Mouse (Mus musculus) ES-Bruce4 (cell line): ENCODE data around the gene Gfy. TPM values are rescaled to one million over a fixed set of nuclear protein-coding genes. Genes with fewer than 3 reads are reported as not detected.

Experiments
- H3K27ac ChIP-seq: 2 replicates; pipeline ENCODE4 v1.5.1; 2012; ENCODE audit warnings: low read length, inconsistent platforms; ENCODE audit not compliant: insufficient read depth
- H3K27me3 ChIP-seq: 2 replicates; pipeline ENCODE4 v1.6.1; 2012; ENCODE audit warnings: mild to moderate bottlenecking, low read length, inconsistent platforms; ENCODE audit not compliant: control insufficient read depth, poor library complexity, insufficient read depth, severe bottlenecking
- H3K36me3 ChIP-seq: 2 replicates; pipeline ENCODE4 v1.6.1; 2012; ENCODE audit warnings: inconsistent platforms, mild to moderate bottlenecking, low read length, moderate library complexity; ENCODE audit not compliant: control insufficient read depth, poor library complexity, insufficient read depth, severe bottlenecking
- H3K4me1 ChIP-seq: one replicate; pipeline ENCODE4 v1.8.1; 2011; ENCODE audit warnings: low read length; ENCODE audit not compliant: control insufficient read depth, insufficient read depth
- H3K4me3 ChIP-seq: 2 replicates; pipeline ENCODE4 v1.5.1; 2011; ENCODE audit warnings: low read depth, mild to moderate bottlenecking, low read length
- H3K9ac ChIP-seq: 2 replicates; pipeline ENCODE4 v1.6.1; 2012; ENCODE audit warnings: low read depth, mild to moderate bottlenecking, inconsistent platforms; ENCODE audit not compliant: poor library complexity, severe bottlenecking
- H3K9me3 ChIP-seq: replicated peaks from 2 replicates; pipeline ENCODE4 v1.6.1; 2012; ENCODE audit warnings: mild to moderate bottlenecking, low read length, inconsistent platforms; ENCODE audit not compliant: control insufficient read depth, poor library complexity, insufficient read depth, severe bottlenecking
- CTCF ChIP-seq: IDR thresholded peaks from one replicate; pipeline ENCODE4 v1.8.1; 2011; ENCODE audit warnings: low read depth, low read length
- EP300 ChIP-seq: IDR thresholded peaks from 2 replicates; pipeline ENCODE4 v1.6.1; 2011; ENCODE audit warnings: low read depth, low read length; ENCODE audit not compliant: insufficient read depth
- POLR2A ChIP-seq: IDR thresholded peaks from one replicate; pipeline ENCODE4 v1.8.1; 2011; ENCODE audit warnings: low read length; ENCODE audit not compliant: insufficient read depth
- polyA plus RNA-seq: library from polyadenylated mRNA; stranded (reverse); fragments of >200 nt; gene quantifications from 2 replicates; pipeline ENCODE4 v1.2.4, GENCODE M21; 2011; ENCODE audit warnings: low read depth; ENCODE audit not compliant: missing spikeins, insufficient read depth, insufficient read length

Gene Gfy
- polyA plus RNA-seq, 1 experiment: 1.2 TPM

- Histone ChIP-seq H3K27ac (no peak overlapping the region), H3K4me3 (peak overlapping the region; percentile 13), H3K9ac (peak overlapping the region; percentile 50), H3K9me3 (no peaks in the 10 kb centered on the region), H3K36me3 (peaks cover 14% of the 10 kb centered on the region), H3K4me1 (no peaks in the 10 kb centered on the region), H3K27me3 (no peaks in the 10 kb centered on the region)
- no peak for TF ChIP-seq POLR2A
- no peak for TF ChIP-seq CTCF
- TF ChIP-seq EP300: no peak
These were observed 47.5 kb downstream of the Gfy start for GRCm38 (mm10) chr7:45131850-45132249.

DNA sequence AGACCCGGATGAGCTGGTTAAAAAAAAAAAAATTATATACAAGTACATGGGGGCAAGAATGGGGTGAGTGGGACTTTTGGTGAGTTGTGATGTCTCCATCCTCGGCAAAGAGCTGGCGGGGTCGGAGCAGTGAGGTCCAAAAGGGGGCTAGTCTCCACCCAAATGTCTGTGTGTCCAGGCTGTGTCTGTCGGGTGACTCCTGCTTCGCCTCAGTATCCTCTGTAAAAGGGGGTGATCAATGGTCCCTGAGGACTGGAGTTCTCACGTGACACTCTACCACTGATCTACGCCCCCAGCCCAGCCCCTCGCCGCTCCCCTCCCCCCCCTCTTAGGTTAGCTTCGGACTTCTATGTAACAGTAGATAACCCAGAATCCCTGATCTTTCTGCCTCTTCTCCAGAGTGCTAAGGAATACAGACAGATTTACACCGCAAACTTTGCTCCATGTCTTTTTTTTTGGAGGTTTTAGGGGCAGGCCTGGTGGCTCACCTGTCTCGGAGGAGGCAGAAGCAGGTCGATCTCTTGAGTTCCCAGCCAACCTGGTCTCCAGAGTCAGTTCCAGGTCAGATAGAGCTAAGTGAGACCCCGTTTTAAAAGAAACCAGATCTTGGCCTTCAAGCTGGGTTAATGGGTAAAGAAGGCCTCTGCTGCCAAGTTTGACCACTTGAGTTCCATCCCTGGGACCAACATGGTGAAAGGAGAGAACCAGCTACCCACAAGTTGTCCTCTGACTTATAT is 49.4 kb downstream of the Gfy start:
- Histone ChIP-seq H3K9ac (peak overlapping the region; percentile 70), H3K27ac (peak overlapping the region; percentile 48), H3K4me1 (no peaks in the 10 kb centered on the region), H3K9me3 (no peaks in the 10 kb centered on the region), H3K4me3 (peak overlapping the region; percentile 60), H3K27me3 (no peaks in the 10 kb centered on the region), H3K36me3 (peaks cover 32% of the 10 kb centered on the region)
- TF ChIP-seq EP300 (no peak), CTCF (no peak), POLR2A (peak; percentile 66)

DNA sequence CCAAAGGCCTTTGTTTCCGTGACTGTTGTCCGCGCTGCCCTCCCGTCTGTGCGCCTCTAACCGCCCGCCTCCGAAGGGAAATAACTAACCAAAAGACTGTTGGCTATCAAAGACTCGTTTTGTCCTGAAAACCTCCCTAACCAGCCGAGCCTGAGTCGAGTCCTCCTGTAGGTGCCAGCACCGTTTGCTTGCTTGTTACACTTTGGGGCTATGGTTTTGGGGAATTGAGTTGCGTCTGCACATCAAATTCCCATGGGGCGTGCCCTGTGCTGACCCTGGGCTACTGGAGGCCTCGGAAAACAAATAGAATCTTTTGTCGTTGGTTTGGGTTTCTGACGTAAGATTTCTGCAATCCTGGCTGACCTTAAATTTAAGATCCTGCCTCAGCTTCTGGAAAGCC is 50.1 kb downstream of the Gfy start:
- H3K27ac ChIP-seq: peak overlapping the region; percentile 48
- no peak for TF ChIP-seq EP300
- TF ChIP-seq CTCF: no peak
- no peak for TF ChIP-seq POLR2A
- peak overlapping the region; percentile 60 for H3K4me3 ChIP-seq
- peak overlapping the region; percentile 70 for H3K9ac ChIP-seq
- H3K36me3 ChIP-seq: peaks cover 32% of the 10 kb centered on the region
- no peaks in the 10 kb centered on the region for H3K9me3 ChIP-seq
- H3K27me3 ChIP-seq: no peaks in the 10 kb centered on the region
- H3K4me1 ChIP-seq: no peaks in the 10 kb centered on the region

DNA sequence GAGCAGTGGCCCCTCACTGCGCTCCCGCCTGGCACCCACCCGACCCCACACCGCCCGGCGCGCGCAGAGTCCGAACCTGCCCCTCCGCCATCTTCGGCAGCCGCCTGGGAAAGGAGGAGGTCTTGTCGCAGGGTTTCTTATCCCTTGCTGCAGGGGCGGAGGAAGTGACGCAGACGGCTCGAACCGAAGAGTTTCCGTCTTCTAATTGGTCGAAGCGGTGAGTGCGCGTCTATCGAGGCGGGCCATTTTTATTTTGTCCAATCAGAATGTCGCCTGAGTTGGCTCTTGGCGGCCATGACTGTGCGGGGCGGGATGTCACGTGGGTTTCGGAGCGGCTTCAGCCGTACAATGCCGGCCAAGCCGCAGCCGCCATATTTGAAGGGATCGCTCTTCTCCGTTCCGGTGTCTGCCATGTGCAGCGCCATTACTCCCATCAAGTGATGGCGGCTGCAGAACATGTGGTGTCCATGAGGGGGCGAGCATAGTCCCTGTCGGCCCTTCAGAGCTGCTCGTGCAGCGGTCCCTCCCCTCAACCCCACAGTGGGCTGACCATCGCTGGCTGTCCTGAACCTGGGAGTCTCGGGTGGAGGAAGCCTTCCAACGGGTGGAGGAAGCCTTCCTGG is 50.6 kb downstream of the Gfy start, which contains the start of gene Rpl13a:
Gene Rpl13a, minus strand, starts transcription at position 138 of the 623 bp plus-strand sequence.
- no peaks in the 10 kb centered on the region for H3K4me1 ChIP-seq
- H3K9ac ChIP-seq: peak within 1 kb of the TSS; percentile 99
- TF ChIP-seq EP300 (peak; percentile 77; the same call in 1 of the 2 replicates), POLR2A (peak; percentile 64), CTCF (peak; percentile 42)
- no peaks in the 10 kb centered on the region for H3K27me3 ChIP-seq
- peaks cover 32% of the 10 kb centered on the region for H3K36me3 ChIP-seq
- H3K9me3 ChIP-seq: no peaks in the 10 kb centered on the region
- peak within 1 kb of the TSS; percentile 96 for H3K4me3 ChIP-seq
- H3K27ac ChIP-seq: peak within 1 kb of the TSS; percentile 96

DNA sequence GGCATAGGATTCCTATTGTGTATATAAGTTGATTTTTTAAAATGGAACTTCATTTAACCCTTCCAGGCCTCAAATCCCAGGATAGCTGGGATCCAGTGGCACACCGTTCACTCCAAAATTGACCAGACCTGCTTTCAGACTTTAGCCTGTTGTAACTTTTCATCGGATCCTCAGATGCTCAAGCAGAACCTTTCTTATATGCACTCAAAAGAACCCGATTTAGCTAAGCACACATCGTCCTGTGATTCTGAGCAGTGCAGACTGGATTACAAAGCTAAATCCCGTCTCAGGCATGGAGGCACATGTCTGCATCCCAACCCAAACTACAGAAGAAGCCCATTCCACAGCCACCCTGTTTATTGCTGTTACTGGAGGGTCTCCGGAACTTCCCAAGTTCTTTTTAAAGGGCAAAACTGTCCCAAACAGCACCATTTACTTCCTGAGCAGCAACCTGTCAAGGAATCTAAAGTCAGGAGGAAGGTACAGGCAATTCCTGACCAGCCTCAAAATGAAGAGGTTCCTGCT is 51.6 kb downstream of the Gfy start:
- Histone ChIP-seq H3K9me3 (no peaks in the 10 kb centered on the region), H3K9ac (peak overlapping the region; percentile 99), H3K27me3 (no peaks in the 10 kb centered on the region), H3K4me3 (peak overlapping the region; percentile 96), H3K36me3 (peaks cover 40% of the 10 kb centered on the region), H3K27ac (peak overlapping the region; percentile 96), H3K4me1 (no peaks in the 10 kb centered on the region)
- TF ChIP-seq EP300: no peak
- TF ChIP-seq CTCF: no peak
- no peak for TF ChIP-seq POLR2A
